In the genomic region with DNA sequence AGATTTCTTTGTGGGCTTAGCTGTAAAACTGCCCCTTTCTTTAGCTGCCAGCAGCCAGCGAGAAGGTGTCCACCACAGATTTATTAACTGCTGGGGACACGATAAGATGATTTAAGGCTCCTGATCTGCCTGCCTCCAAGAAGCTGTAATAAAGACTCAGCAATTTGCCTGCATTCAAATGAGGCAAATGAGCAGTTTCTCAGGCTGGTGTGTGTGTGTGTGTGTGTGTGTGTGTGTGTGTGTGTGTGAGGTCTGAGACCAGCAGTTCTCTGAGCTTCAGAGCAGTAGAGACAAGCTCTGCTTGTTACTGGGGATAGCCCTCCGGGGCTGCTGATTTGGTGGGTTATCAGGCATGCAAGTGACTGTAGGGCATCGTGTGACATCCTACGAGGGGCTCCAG, we compare ENCODE assay signal across 21 mouse cellular contexts.
"Had no signal": no experiment of that assay in that cellular context is flagged by ENCODE, and none has a peak within 500 bp of the region (broad histone marks: within the 10 kb centered on the region; RNA-seq: fewer than 3 reads in every experiment).

No protein-coding gene starts in this region.

- H3K27ac ChIP-seq: heart, embryonic 10.5 days; intestine, embryonic 15.5 days; layer of hippocampus, adult 2 months; left cerebral cortex, adult 2 months; limb, embryonic 10.5 days; limb, embryonic 12.5 days had no signal

- H3K4me1 ChIP-seq: heart, embryonic 12.5 days; intestine, embryonic 15.5 days; limb, embryonic 10.5 days; limb, embryonic 12.5 days had no signal

- H3K4me3 ChIP-seq: heart, embryonic 10.5 days; heart, embryonic 12.5 days; intestine, embryonic 15.5 days; layer of hippocampus, adult 2 months; left cerebral cortex, adult 2 months; limb, embryonic 10.5 days; limb, embryonic 12.5 days had no signal

- H3K27me3 ChIP-seq: heart, embryonic 12.5 days; intestine, embryonic 15.5 days; limb, embryonic 12.5 days had no signal

- H3K9me3 ChIP-seq: heart, embryonic 10.5 days; heart, embryonic 12.5 days; intestine, embryonic 15.5 days; limb, embryonic 10.5 days; limb, embryonic 12.5 days had no signal

- H3K36me3 ChIP-seq: heart, embryonic 10.5 days; heart, embryonic 12.5 days; intestine, embryonic 15.5 days; limb, embryonic 10.5 days; limb, embryonic 12.5 days had no signal

- H3K4me2 ChIP-seq: heart, embryonic 12.5 days; intestine, embryonic 15.5 days; limb, embryonic 12.5 days had no signal

- H3K9ac ChIP-seq: forebrain, postnatal 0 days; heart, embryonic 12.5 days; intestine, embryonic 15.5 days; limb, embryonic 12.5 days had no signal

- ATAC-seq: forebrain, postnatal 0 days; hindbrain, embryonic 16.5 days; inflammation-experienced regulatory T-cells, adult 6 months; intestine, embryonic 15.5 days; intestine, postnatal 0 days had no signal

- DNase-seq: forebrain, postnatal 0 days; gastrocnemius, postnatal 14 days; heart, adult 18-20 months; heart, postnatal 10 days; heart, postnatal 4 days; kidney, adult 18-20 months; kidney, adult 8-10 months; kidney, postnatal 10 days; kidney, postnatal 25 days; kidney, postnatal 4 days; liver had no signal
